9 mouse cellular contexts compared by ENCODE assay signal in the genomic region with DNA sequence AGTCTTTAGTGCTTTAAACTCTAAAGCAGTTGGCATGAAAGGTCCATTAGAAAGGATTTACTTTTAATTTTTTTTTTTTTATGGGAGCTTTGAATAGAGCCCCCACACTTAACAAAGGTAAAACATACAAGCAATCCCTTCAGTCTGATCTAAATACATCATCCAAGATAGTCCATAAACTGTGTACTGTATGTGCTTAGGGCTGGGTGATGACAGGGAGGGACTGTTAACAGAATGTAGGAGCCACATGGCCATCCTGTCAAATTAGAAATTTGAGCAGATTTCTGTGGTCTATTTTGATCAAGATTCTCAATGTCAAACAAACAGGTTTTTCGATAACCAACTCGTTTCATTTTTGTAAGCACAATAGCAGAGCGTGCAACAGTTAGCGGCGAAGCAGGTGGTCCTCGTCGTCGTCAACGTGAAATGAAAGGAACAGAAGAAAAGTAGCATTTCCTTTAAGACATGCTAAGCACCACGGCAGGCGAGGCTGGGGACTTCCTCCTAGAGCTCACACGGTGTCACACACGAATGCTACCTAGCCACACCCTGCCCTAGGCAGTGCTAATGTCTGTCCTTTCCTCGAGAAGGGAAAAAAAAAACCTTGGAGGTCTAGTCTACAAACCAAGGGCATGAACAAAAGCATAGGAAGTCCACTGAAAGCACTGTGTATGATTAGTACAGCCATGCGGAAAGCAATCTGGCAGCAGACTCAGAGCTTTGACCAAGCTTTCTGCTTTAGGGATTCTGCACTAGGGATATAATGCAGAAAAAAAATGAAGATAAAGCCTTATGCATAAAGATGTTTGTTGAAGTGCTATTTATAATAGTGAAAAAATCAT.
DNase-seq lines count a peak whose midpoint lies in the region; ATAC-seq and TF ChIP-seq lines count a peak whose summit lies in the region.
"Had no signal": no experiment of that assay in that cellular context is flagged by ENCODE, and none has a peak within 500 bp of the region (broad histone marks: within the 10 kb centered on the region; RNA-seq: fewer than 3 reads in every experiment).

No protein-coding gene starts in this region.

- peak; percentile 9 for DNase-seq in lung, postnatal 36 days
- DNase-seq in lung, postnatal 10 days, result no peak
- DNase-seq in thymus, postnatal 25 days, result peak; percentile 42
- no peak for DNase-seq in cerebellum, adult 9-10 months
- DNase-seq in ovary, postnatal 14 days (ENCODE audit: low spot score), result no peak
- DNase-seq: heart, postnatal 10 days; liver, postnatal 0 days had no signal

- H3K27ac ChIP-seq in bone marrow, adult 2 months (ENCODE audit: control insufficient read depth, insufficient read depth, low read depth, low read length, poor library complexity), result no peak overlapping the region

- H3K4me1 ChIP-seq in bone marrow, adult 2 months (ENCODE audit: control insufficient read depth, insufficient read depth, low read length), result no peaks in the 10 kb centered on the region; the same call in 1 of the 2 replicates

- TF ChIP-seq POLR2A in bone marrow, adult 2 months (IDR thresholded peaks at IDR 0.05; ENCODE audit: borderline replicate concordance, control insufficient read depth, low read depth, low read length), result no peak

- peak overlapping the region; percentile 7 for H3K4me3 ChIP-seq in bone marrow, adult 2 months (replicated peaks; ENCODE audit: control insufficient read depth, low read depth, low read length)

- ATAC-seq in neutrophil, adult 5-6 weeks (ENCODE audit: extremely low read depth, insufficient number of reproducible peaks, low FRiP score, poor library complexity, severe bottlenecking), result peak; percentile 66; the same call in 1 of the 2 replicates
- ATAC-seq: liver, postnatal 0 days had no signal

- 39% methylated on average over 15 of the region's 15 CpGs for WGBS in bone marrow, adult 2 months

- TF ChIP-seq CTCF in bone marrow, adult 2 months (IDR thresholded peaks at IDR 0.05; ENCODE audit: control insufficient read depth, insufficient read depth, low read length), result no peak

Comparison
In these comparisons a context has a peak if more than half of its experiments do, and no peak if none do; other contexts are left out.
1. DNase-seq: peak in lung, postnatal 36 days (single experiment) and thymus, postnatal 25 days (single experiment); none in lung, postnatal 10 days (single experiment), cerebellum, adult 9-10 months (single experiment) and ovary, postnatal 14 days (single experiment).